Mouse (Mus musculus): ENCODE data around the gene Disp2. TPM values are rescaled to one million over a fixed set of nuclear protein-coding genes. Genes with fewer than 3 reads are reported as not detected.

Gene Disp2
- total RNA-seq, 1 experiment: 0.31 TPM

DNA sequence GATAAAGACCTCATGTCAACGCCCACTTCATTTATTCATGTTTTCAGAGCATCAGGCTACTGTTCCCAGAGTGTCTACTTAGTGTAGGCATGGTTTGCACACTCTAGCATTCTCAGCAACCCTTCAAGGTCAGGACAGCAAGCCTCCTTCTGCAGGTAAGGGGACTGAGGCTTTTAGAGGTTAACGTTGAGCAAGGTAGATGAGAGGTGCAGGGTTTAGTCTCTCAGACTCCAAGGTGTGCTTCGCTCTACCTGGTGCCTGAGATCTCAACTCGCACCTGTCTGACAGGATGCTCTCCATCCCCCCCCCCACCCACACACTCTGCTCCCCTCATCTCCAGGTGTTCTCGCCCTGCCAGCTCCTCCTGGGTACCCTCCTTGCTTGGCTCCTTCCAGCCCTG lies 25.4 kb upstream of the Disp2 start:
- no peak for DNase-seq (ENCODE audit: low read depth, low spot score)
- Histone ChIP-seq H3K9me3 (ENCODE audit: control insufficient read depth, insufficient read depth, low read depth, low read length) (no peaks in the 10 kb centered on the region), H3K27ac (ENCODE audit: insufficient read depth, low read depth, low read length, poor library complexity, severe bottlenecking) (no peak overlapping the region), H3K4me1 (ENCODE audit: control insufficient read depth in 2 of 2, insufficient read depth in 2 of 2, low read length in 2 of 2, poor library complexity in 1 of 2) (no peaks in the 10 kb centered on the region; a peak in 1 of 4 replicates), H3K36me3 (ENCODE audit: control insufficient read depth, insufficient read depth, low read length, poor library complexity, severe bottlenecking) (no peaks in the 10 kb centered on the region), H3K9ac (ENCODE audit: insufficient read depth, low read depth, low read length, poor library complexity, severe bottlenecking) (no peak overlapping the region), H3K4me3 (ENCODE audit: insufficient read depth in 1 of 2, low read depth in 1 of 2, low read length in 2 of 2, poor library complexity in 1 of 2, severe bottlenecking in 1 of 2) (no peak overlapping the region)
- TF ChIP-seq ZNF384 (IDR thresholded peaks at IDR 0.05; ENCODE audit: low read depth, low read length) (no peak), ZC3H11A (IDR thresholded peaks at IDR 0.05; ENCODE audit: borderline replicate concordance, low read depth, low read length) (no peak), HCFC1 (IDR thresholded peaks at IDR 0.05; ENCODE audit: borderline replicate concordance, insufficient read depth, low read length) (no peak), MAFK (IDR thresholded peaks at IDR 0.05; ENCODE audit: insufficient read depth, low read depth, low read length) (no peak), CHD2 (IDR thresholded peaks at IDR 0.05; ENCODE audit: low read depth, low read length) (no peak)
- in situ Hi-C loops (cut with MboI; ENCODE audit: low sequenced_read_pairs in 2 of 2, unreplicated experiment in 2 of 2): no loop called here

DNA sequence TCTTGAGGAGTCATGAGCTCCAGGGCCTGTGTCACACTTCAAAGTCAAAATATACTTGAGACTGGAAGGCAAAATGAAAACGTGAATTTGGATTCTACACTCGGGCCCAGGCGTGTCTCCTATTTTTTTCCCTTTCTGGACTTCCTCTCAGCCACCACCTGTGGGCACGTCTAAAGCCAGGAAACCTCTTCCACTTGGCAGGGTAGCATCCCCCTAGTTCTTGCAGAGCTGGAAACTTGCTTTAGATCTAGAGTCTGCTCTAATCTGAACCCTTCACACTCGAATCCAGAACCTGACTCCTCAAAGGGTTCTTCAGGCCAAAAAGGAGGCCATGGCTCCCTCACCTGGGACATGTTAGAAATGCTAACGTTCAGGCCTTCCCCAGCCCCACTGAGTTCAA lies 24.1 kb upstream of the Disp2 start:
- in situ Hi-C loops (cut with MboI; ENCODE audit: low sequenced_read_pairs in 2 of 2, unreplicated experiment in 2 of 2): no loop called here
- DNase-seq (ENCODE audit: low read depth, low spot score): no peak
- Histone ChIP-seq H3K4me1 (ENCODE audit: control insufficient read depth in 2 of 2, insufficient read depth in 2 of 2, low read length in 2 of 2, poor library complexity in 1 of 2) (no peaks in the 10 kb centered on the region; a peak in 1 of 4 replicates), H3K36me3 (ENCODE audit: control insufficient read depth, insufficient read depth, low read length, poor library complexity, severe bottlenecking) (no peaks in the 10 kb centered on the region), H3K9me3 (ENCODE audit: control insufficient read depth, insufficient read depth, low read depth, low read length) (no peaks in the 10 kb centered on the region), H3K9ac (ENCODE audit: insufficient read depth, low read depth, low read length, poor library complexity, severe bottlenecking) (no peak overlapping the region), H3K27ac (ENCODE audit: insufficient read depth, low read depth, low read length, poor library complexity, severe bottlenecking) (no peak overlapping the region), H3K4me3 (ENCODE audit: insufficient read depth in 1 of 2, low read depth in 1 of 2, low read length in 2 of 2, poor library complexity in 1 of 2, severe bottlenecking in 1 of 2) (no peak overlapping the region)
- no peak for TF ChIP-seq HCFC1 (IDR thresholded peaks at IDR 0.05; ENCODE audit: borderline replicate concordance, insufficient read depth, low read length)
- TF ChIP-seq MAFK (IDR thresholded peaks at IDR 0.05; ENCODE audit: insufficient read depth, low read depth, low read length): no peak
- no peak for TF ChIP-seq ZNF384 (IDR thresholded peaks at IDR 0.05; ENCODE audit: low read depth, low read length)
- no peak for TF ChIP-seq CHD2 (IDR thresholded peaks at IDR 0.05; ENCODE audit: low read depth, low read length)
- no peak for TF ChIP-seq ZC3H11A (IDR thresholded peaks at IDR 0.05; ENCODE audit: borderline replicate concordance, low read depth, low read length)

- Histone ChIP-seq H3K36me3 (ENCODE audit: control insufficient read depth, insufficient read depth, low read length, poor library complexity, severe bottlenecking) (no peaks in the 10 kb centered on the region), H3K9ac (ENCODE audit: insufficient read depth, low read depth, low read length, poor library complexity, severe bottlenecking) (no peak overlapping the region), H3K9me3 (ENCODE audit: control insufficient read depth, insufficient read depth, low read depth, low read length) (no peaks in the 10 kb centered on the region), H3K27ac (ENCODE audit: insufficient read depth, low read depth, low read length, poor library complexity, severe bottlenecking) (no peak overlapping the region), H3K4me1 (ENCODE audit: control insufficient read depth in 2 of 2, insufficient read depth in 2 of 2, low read length in 2 of 2, poor library complexity in 1 of 2) (no peaks in the 10 kb centered on the region; a peak in 1 of 4 replicates), H3K4me3 (ENCODE audit: insufficient read depth in 1 of 2, low read depth in 1 of 2, low read length in 2 of 2, poor library complexity in 1 of 2, severe bottlenecking in 1 of 2) (no peak overlapping the region)
- in situ Hi-C loops (cut with MboI; ENCODE audit: low sequenced_read_pairs in 2 of 2, unreplicated experiment in 2 of 2): no loop called here
- TF ChIP-seq ZNF384 (IDR thresholded peaks at IDR 0.05; ENCODE audit: low read depth, low read length) (no peak), HCFC1 (IDR thresholded peaks at IDR 0.05; ENCODE audit: borderline replicate concordance, insufficient read depth, low read length) (no peak), MAFK (IDR thresholded peaks at IDR 0.05; ENCODE audit: insufficient read depth, low read depth, low read length) (no peak), ZC3H11A (IDR thresholded peaks at IDR 0.05; ENCODE audit: borderline replicate concordance, low read depth, low read length) (no peak), CHD2 (IDR thresholded peaks at IDR 0.05; ENCODE audit: low read depth, low read length) (no peak)
- no peak for DNase-seq (ENCODE audit: low read depth, low spot score)
These were observed 23.4 kb upstream of the Disp2 start for GRCm38 (mm10) chr2:118756103-118756502.

DNA sequence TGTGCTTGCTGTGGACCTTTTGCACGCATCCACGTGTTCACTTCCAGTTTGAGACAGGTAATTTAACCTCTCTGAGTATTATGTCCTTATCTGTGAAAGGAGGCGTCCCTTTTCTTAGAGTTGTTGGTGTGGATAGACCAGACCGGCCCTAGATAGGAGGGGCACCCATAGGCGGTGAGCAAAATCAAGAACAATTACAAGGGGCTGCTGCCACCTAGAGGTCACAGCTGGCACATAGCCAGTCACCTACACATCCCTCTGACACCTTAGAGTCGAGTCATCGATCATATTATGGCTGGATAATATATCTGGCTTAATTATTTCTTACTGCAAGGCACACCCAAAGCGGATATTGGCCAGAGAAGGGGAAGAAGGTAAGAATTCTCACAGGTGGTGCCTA lies 19.7 kb upstream of the Disp2 start:
- TF ChIP-seq CHD2 (IDR thresholded peaks at IDR 0.05; ENCODE audit: low read depth, low read length) (no peak), ZC3H11A (IDR thresholded peaks at IDR 0.05; ENCODE audit: borderline replicate concordance, low read depth, low read length) (no peak; the same call in 1 of the 2 replicates), MAFK (IDR thresholded peaks at IDR 0.05; ENCODE audit: insufficient read depth, low read depth, low read length) (no peak), ZNF384 (IDR thresholded peaks at IDR 0.05; ENCODE audit: low read depth, low read length) (no peak), HCFC1 (IDR thresholded peaks at IDR 0.05; ENCODE audit: borderline replicate concordance, insufficient read depth, low read length) (no peak)
- no peak overlapping the region for H3K9ac ChIP-seq (ENCODE audit: insufficient read depth, low read depth, low read length, poor library complexity, severe bottlenecking)
- no peaks in the 10 kb centered on the region for H3K36me3 ChIP-seq (ENCODE audit: control insufficient read depth, insufficient read depth, low read length, poor library complexity, severe bottlenecking)
- peaks cover 4 to 17% of the 10 kb centered on the region in 2 experiments for H3K4me1 ChIP-seq (ENCODE audit: control insufficient read depth in 2 of 2, insufficient read depth in 2 of 2, low read length in 2 of 2, poor library complexity in 1 of 2)
- DNase-seq (ENCODE audit: low read depth, low spot score): no peak
- in situ Hi-C loops (cut with MboI; ENCODE audit: low sequenced_read_pairs in 2 of 2, unreplicated experiment in 2 of 2): no loop called here
- H3K4me3 ChIP-seq (ENCODE audit: insufficient read depth in 1 of 2, low read depth in 1 of 2, low read length in 2 of 2, poor library complexity in 1 of 2, severe bottlenecking in 1 of 2): no peak overlapping the region
- H3K9me3 ChIP-seq (ENCODE audit: control insufficient read depth, insufficient read depth, low read depth, low read length): no peaks in the 10 kb centered on the region
- H3K27ac ChIP-seq (ENCODE audit: insufficient read depth, low read depth, low read length, poor library complexity, severe bottlenecking): no peak overlapping the region

Measured in ES-E14 (cell line).